Mouse (Mus musculus) c-Kit-positive CD71-positive TER-119-negative erythroid progenitor cells, embryonic 14.5 days (primary cell): ENCODE results near the gene Gm45140.

Experiments used
- DNase-seq: peaks from one replicate; pipeline ENCODE4 v3.0.0-alpha.2; 2013; ENCODE audit warnings: low read depth

Gm45140 gene

DNA sequence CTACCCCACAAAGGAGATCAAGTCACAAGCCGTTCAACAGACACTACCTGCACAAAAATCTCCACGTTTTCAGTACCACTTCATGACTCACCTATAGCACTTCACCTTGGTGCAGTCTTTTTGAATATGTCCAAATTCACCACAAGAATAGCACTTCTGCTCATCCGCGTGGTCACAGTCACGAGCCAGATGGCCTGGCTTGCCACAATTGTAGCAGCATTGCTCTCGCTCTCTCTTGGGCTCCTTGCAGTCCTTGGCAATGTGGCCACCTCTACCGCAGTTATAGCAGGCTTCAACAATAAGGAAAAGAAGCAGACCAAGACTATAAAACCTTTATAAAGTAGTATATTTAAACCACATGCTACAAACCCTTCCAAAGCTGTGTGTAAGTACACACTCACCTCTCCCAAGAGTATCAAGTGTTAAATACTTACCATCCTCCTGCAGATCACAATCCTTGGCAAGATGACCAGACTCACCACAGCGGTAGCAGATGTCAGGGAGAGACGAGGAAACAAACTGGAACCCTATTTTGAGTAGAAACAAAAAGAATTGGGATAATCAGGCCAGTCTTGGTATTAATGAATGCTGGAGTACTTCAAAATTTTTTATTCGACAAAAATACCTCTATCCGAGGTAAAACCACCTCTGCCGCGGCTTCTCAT, 9.6 kb upstream of the Gm45140 start:
- no peak for DNase-seq

DNA sequence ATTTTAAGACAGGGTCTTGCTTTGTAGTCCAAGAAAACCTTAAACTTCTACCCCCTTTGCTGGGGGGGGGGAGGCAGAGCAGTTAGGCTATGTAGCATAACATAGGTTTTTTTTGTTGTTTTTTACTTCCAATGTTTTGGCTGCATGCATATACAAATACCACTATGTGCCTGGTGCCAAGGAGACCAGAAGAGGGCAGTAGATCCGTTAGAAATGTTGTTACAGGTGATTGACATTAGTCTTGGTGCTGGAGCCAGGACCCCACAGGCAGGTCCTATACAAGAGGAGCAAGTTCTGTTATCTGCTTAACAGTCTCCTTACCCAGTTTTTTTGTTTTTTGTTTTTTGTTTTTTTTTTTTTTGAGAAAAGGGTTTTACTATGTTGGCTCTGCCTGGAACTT, 6.7 kb upstream of the Gm45140 start:
- no peak for DNase-seq

DNA sequence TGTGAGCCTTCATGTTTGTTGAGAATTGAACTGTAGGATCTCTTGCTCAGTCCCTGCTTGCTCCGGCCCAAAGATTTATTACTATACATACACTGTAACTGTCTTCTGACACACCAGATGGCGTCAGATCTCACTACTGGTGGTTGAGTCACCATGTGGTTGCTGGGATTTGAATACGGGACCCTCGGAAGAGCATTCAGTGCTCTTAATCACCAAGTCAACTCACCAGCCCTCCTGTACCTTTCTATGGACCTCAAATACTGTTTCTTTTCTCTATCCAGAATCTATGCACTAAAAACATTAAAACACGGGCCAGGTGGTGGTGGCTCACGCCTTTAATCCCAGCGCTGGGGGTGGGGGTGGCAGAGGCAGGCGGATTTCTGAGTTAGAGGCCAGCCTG, 6.0 kb upstream of the Gm45140 start:
- DNase-seq = no peak

DNA sequence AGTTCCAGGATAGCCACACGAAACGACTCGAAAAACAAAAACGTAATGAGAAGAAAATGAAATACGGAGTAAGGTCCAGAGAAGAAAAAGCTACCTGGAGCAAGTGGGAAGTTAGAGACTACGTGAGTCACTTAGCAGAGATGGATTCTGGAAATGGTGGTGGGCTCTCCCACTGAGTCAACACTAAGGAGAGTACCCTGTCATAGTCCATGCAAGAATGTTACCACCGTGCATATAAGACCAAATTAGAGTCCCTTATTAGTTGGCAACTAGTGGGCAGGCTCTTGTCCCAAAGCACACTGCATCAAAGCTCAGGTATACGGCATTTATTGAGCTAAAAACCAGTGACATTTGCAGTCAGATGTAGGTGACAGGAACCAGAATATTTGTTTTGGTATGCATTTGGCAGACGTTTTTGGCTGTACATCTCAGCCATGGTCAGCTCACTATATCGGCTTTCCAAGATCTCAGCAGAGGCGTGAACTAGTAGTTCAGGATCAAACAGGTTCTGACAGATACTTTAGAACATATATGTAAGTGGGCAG, 4.3 kb upstream of the Gm45140 start:
- no peak for DNase-seq

DNA sequence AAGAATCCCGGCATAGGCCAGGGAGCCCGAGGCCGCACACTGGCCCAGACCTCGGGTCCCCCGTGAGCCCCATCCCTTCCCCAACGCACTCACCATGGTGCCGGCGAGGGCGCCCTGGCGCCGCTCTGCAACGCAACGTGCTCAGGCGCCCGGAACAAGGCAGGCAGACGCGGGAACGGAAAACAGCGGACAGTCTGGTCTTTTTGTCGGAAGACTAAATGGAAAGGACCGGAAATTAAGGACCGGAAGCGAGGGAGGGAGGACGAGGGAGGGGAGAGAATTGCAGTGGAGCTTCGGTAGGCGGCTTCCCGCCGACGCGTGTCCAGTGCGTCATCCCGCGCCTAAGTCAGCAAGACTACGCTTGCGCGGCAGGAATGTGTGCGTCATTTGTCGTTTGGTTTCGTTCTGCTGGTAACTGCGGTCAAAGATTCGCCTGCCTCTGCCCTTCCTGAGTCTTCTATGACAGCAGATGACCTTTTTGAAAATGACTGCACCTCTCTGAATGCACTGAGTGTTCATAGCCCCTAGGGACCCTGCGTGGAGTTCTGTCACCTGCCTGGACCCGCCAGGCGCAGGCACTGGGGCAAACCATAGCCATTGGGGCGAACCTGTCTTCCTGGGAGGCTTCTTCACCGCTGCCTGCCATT, 3.1 kb upstream of the Gm45140 start, which contains the start of gene Isy1:
Isy1 (minus strand) TSS at position 248 of the 647 bp plus-strand sequence.
- DNase-seq = peak; percentile 97

DNA sequence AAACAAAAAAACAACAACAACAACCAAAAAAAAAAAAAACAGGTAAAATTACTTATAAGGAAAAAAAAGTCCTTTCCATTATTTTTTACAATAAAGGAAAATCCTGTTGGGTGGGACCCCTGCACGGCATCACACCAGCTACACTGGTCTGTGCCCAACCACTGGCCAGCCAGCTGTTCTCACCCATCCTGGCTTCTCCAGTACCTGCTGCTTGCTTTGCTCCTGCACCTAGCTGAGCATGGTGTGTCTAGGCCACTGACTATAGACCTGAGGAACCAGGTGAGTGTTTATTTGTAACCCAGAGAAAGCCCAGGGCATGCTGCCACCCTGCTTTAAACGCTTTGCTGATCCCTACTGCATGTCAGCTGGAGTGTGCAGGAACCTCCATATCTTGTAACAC, 15.2 kb downstream of the Gm45140 start:
- no peak for DNase-seq

DNA sequence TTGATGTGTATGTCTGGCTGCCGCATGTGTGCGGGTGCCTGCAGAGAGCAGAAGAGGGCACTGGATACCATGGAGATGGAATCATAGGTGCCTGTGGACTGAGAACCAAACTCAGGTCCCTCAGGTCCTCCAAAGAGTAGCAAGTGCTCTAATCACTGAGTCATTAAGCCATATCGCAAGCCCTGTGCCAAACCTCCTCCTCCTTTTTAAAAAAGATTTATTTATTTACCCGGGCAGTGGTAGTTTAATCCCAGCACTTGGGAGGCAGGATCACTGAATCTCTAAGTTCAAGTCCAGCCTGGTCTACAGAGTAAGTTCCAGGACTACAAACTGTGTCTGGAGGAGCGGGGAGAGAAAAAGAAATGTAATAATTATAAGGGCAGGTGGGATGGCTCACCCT, 21.1 kb downstream of the Gm45140 start:
- DNase-seq = no peak

DNA sequence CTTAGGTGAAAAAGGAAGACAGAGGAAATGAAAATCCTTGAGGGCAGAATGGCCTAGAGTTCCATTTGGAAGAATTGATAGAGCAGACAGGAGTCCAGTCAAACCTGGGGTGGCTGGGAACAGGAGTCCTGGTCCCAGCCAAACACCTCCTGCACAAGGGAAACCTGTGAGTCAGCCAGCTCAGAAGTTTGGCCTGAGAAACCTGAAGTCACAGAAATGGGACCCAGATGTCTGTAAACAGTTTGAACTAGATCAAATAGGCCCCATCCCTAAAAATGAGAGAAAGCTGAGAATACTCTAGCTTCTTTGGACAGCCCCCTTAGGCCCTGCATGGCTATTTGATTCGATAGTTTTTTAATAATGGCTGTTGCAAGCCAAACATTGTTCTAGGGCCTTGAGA, 22.9 kb downstream of the Gm45140 start:
- no peak for DNase-seq

DNA sequence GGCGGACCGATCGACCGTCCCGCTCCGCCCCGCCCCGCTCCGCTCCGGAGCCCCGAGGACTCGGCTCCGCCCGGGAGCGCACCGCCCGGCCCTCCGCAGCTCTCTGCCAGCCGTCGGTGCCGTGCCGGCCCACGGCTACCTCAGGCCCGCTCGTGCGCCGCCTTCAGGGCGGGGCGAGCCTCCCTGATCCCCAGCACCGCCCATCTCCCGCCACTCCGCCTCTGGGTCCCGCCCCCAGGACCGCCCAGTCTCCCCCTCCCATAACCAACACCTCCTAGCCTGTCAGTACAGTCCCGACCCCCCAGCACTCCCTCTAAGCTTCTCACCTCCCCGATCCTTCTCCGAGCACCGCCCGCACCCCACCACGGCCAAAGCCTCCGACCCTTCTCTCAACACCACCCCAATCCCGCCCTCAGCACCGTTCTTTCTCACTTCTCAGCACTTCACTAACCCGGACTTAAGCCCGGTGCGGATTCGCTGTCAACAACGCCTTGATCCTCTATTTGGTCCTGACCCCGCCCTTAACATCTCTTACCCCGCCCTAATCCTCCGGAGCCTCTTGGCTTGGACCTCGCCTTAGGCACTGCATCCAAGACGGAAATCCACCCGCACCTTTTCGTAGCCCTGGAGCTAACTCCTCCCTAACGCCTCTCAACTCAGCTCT, 23.8 kb downstream of the Gm45140 start, which contains the start of gene Rab43:
Rab43 (minus strand) TSS at position 490 of the 664 bp plus-strand sequence.
- DNase-seq = peak; percentile 86

DNA sequence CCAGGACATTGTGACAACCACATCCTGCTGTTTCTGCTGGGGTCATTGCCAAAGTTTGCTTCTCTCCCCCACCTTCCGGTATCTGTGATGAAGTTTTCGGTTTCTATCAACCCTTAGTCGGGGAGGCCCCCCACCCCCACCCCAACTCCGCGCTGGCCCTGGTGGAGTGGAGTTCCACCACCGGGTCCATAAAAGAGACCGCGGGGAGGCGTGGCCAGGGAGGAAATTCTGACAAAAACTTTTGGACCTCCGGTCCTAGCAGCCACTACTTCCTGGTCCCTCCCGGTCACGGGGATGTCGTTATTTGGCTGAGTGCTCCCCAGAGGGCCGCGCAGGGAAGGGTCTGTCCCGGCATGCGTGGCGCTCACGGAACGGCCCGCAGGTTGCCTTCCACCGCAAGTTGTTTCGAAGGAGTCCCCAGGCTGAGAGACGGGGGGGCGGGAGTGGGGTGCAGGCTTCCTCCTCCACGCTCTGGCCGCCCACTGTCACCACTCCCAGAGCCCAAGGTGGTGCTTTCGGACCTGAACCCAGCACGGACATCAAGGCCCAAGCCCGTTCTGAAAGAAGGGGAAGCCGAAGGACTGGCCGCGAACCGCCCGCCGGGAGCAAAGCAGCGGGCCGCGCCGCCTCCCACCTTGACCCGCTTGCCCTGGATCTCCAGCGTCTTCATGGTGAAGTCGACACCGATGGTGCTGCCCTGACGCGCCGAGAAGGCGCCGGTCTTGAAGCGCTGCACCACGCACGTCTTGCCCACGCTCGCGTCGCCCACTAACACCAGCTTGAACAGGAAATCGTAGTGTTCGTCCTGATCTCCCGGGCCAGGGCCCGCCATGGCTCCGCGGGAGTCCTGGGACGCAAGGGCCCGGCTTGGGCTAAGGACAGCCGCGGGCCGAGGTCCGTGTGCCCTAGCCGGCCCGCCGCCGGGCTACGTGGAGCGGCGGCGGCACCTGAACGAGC, 24.6 kb downstream of the Gm45140 start:
- no peak for DNase-seq

DNA sequence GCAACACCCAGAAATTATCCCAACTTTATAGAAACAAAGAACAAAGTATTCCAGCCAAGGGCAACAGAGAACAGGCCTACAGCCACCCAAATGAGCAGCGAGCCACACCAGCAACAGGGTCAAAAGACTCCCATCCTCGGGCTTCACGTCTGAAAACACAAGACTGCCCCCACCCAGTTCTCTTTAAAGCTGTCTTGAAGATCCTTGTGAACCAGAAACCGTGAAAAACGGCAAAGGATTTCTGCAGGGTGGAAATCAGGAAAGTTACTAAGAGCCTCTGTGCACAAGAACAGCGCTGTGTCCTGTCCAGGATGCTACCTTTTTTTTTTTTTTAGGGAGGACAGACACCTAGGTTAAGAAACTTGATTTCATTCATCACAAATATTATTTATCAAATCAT, 25.3 kb downstream of the Gm45140 start:
- no peak for DNase-seq

DNA sequence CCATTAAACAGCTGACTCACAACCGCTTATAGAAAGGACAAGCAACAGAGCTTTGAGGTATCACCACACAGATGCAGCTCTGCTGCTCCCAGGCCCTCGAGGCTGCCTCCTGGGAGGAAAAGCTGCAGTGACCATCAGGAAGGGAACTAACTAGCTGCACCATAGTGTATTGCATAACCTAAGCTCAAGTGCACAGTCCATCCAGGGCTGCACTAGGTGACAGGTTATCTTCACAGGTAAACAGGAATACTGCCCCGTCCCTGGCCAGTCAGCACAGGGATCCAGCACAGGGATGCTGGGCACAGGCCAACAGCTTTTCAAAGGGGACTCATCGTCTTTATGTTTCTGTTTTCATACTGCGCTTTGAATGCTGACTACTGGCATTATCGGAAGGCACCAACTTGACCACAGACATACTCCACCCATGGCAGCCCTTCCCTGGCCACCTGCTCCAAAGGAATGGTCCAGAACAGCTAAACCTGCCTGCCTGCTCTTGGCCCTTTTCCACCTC, 25.9 kb downstream of the Gm45140 start:
- no peak for DNase-seq

DNA sequence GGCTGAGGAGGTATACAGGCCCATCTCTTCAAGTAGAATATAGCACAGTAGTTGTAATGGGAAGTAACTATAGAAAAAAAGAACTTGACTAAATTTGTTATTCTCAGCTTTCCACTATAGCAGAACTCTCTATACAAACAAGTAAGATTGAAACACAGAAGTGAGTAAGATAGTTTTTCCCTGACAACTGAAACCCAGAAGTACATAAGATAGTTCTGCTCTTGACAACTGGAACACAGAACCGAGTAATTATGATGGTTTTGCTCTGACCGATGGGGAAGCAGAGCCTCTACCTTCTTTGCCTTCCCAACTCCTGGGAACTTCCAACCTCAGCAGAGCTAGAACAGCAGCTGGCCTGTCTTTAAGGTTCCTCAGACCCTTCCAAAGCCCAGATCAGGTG, 26.5 kb downstream of the Gm45140 start:
- DNase-seq = no peak

DNA sequence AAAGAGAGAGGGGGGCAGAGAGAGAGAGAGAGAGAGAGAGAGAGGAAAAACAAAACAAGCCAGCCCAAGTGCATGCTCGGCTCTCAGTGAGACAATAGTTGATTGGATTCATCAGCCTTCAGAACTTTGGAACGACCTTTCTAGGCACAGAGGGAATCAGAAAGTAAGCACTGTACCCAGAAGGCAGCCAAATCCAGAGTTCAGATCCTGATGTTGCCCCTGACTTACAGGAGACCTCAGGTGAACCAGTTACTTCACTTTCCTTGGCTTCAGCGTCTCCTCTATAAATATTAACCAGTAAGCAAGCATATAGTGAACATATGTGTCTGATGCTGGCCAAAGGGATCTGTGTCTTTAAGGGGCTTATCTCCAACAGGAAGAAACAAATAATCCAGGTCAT, 27.1 kb downstream of the Gm45140 start:
- no peak for DNase-seq

DNA sequence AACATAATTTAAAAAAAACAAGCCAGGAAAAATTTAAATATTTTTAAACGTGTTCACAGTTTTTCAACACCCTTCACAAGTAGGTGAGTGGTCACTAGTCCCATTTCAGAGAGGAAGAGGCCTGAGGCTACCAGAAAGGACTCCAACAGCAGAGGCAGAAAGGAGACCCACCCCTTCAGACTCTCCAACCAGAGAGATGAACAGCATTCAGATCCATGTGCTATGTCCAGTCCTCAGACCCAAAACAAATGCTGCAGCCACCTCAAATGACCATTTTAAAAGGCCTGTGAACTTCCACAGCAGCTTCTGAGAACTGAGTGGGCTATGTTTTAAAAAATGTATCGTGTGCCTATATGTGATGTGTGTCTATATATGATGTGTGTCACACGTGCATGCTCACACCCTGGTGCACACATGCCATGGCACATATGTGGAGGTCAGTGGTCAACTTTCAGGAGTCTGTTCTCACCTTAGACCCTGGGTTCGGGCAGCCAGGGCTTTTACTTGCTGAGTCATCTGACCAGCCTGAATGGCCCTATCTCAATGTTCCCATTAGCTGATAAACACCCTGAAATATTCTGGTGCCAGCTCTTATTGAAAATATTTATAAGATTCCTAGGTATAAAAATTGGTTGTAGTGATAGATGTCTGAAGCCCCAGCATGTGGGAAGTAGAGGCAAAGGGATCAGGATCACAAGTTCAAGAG, 27.7 kb downstream of the Gm45140 start:
- DNase-seq = no peak

DNA sequence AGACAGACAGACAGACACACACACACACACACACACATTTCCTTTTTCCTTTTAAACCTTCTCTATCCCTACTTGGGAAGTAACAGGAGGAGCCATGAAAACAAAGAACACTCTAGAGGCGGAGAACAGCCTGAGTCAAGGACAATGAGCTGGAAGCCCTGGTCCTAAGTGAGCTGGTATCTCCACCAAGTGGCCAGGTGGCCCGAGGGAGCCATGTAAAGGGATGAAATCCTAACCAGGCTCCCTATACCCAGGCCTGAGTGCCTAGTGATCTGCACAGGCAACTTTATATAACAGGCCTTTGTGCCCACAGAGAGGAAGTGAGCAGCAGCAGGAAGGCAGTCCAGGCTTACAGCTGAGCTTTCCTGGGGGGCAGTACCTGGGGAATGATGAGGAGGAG, 28.7 kb downstream of the Gm45140 start:
- no peak for DNase-seq

DNA sequence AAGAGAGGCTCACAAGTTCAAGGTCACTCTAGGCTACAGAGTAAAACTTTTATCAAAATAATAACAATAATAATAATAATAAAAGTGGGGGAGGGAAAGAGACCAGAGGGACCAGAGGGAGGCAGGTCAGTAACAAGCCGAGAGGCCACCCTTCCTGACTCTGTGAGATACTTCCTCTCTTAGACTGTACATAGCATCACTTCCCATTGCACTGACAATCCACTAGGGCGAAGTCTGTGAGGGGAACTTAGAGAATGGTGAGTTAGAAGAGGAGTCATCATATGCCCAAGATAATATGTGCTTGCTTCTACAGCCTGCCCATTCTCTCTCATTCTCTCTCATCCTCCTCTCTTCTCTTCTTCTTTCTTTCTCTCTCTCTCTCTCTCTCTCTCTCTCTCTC, 29.6 kb downstream of the Gm45140 start:
- no peak for DNase-seq

DNA sequence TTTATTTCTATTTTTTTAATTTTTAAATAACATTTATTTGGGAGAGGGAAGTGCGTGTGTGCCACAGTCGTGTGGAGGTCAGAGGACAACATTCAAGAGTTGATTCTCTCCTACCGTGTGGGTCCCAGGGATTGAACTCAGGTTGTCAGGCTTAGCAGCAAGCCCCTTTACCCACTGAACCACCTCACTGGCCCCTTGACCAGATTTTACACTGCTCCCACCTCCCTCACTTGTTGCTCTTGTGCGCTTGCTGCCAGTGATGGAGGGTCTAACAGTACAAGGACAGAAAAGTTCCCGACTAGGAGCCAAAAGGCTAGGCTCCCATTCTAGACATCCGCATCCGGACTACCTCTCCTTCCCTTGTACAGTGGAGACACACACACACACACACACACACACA, 30.1 kb downstream of the Gm45140 start:
- no peak for DNase-seq

DNA sequence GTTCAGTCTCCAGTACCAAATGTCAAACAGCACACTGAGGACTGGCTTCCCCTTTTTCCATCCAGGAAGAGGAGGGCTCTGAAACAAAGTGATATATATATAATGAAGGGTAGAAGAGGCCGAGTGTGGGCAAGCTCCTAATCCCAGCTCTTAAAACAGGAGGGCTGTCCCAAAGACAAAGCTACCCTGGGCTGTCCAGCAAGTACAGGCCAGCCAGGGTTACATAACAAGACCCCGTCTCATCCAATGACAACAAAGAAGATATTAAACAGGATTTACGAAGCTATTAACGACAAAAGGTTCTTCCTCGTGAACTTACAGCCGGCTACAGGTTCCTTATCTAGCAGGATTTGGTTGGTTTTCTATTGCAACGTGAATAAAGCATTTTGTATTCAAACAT, 30.7 kb downstream of the Gm45140 start:
- no peak for DNase-seq

DNA sequence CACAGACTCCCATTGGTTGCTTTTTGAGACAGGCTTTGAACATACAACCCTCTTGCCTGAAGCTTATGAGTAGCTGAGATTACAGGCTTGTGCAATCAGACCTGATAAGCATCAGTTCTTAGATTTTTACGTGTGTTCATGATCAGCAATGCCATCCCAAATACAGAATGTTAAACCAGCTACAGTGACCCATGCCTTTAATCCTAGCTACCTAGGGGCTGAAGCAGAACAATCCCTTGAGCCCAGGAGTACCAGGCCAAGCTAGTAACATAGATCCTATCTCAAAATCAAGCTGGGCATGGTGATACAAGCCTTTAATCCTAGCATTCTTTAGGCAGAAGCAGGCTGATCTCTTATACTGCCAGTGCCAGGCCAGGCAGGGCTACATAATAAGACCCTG, 31.6 kb downstream of the Gm45140 start:
- DNase-seq = no peak

DNA sequence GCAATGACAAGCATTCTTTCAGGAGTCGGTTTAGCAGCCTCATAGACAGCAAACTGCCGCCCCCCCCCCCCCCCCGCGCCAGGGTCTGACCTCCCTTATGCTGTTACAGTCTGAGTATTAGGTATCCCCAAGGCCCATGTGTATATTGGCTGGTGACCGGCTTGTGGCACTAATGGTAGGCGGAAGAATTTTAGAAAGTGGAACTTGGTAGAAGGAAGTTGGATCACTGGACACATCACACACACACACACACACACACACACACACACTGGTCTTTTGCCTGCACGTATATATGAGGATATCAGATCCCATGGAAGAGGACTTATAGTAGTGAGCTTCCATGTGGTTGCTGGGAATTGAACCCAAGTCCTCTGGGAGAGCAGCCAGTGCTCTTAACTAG, 33.1 kb downstream of the Gm45140 start:
- no peak for DNase-seq
